Mouse (Mus musculus) c-Kit-positive CD71-positive TER-119-negative erythroid progenitor cells, embryonic 14.5 days (primary cell): Measurements from ENCODE around the gene Serpind1.

Experiments
- DNase-seq: peaks from one replicate; pipeline ENCODE4 v3.0.0-alpha.2; 2013; ENCODE audit warnings: low read depth

Gene Serpind1

GRCm38 (mm10) chr16:17331116-17331515, at the start of gene Serpind1:
Gene Serpind1 (plus strand): TSS chr16:17331371.
- no peak for DNase-seq

GRCm38 (mm10) chr16:17283151-17283550, 48.0 kb upstream of the Serpind1 start:
- no peak for DNase-seq

- DNase-seq: no peak
Observed at GRCm38 (mm10) chr16:17287103-17287502, 44.1 kb upstream of the Serpind1 start.

- no peak for DNase-seq
Observed at GRCm38 (mm10) chr16:17291016-17291415, 40.2 kb upstream of the Serpind1 start.

- DNase-seq: peak; percentile 58
Observed at GRCm38 (mm10) chr16:17292751-17293150, 38.4 kb upstream of the Serpind1 start.

- DNase-seq: no peak
Observed at GRCm38 (mm10) chr16:17300818-17301217, 30.4 kb upstream of the Serpind1 start.

- no peak for DNase-seq
Observed at GRCm38 (mm10) chr16:17303521-17304245, 27.5 kb upstream of the Serpind1 start.

- no peak for DNase-seq
Observed at GRCm38 (mm10) chr16:17307461-17307860, 23.7 kb upstream of the Serpind1 start.

- no peak for DNase-seq
Observed at GRCm38 (mm10) chr16:17309036-17309435, 22.1 kb upstream of the Serpind1 start.

GRCm38 (mm10) chr16:17312531-17312930, 18.6 kb upstream of the Serpind1 start:
- DNase-seq: no peak

- no peak for DNase-seq
Observed at GRCm38 (mm10) chr16:17316554-17316953, 14.6 kb upstream of the Serpind1 start.

GRCm38 (mm10) chr16:17321481-17321880, 9.7 kb upstream of the Serpind1 start:
- no peak for DNase-seq

- DNase-seq: no peak
Observed at GRCm38 (mm10) chr16:17324745-17325144, 6.4 kb upstream of the Serpind1 start.

GRCm38 (mm10) chr16:17326064-17326463, 5.1 kb upstream of the Serpind1 start:
- DNase-seq: no peak

GRCm38 (mm10) chr16:17329848-17330570, 1.2 kb upstream of the Serpind1 start:
- no peak for DNase-seq

GRCm38 (mm10) chr16:17331855-17332254, 684 bp downstream of the Serpind1 start:
- DNase-seq: no peak

- DNase-seq: no peak
Observed at GRCm38 (mm10) chr16:17334574-17334973, 3.4 kb downstream of the Serpind1 start.

- DNase-seq: no peak
Observed at GRCm38 (mm10) chr16:17336089-17336488, 4.9 kb downstream of the Serpind1 start.

GRCm38 (mm10) chr16:17339701-17340100, 8.5 kb downstream of the Serpind1 start:
- no peak for DNase-seq

GRCm38 (mm10) chr16:17340705-17341104, 9.5 kb downstream of the Serpind1 start:
- DNase-seq: no peak

GRCm38 (mm10) chr16:17341847-17342246, 10.7 kb downstream of the Serpind1 start:
- no peak for DNase-seq

GRCm38 (mm10) chr16:17345141-17345812, 14.1 kb downstream of the Serpind1 start:
- no peak for DNase-seq

GRCm38 (mm10) chr16:17345813-17346155, 14.6 kb downstream of the Serpind1 start:
- no peak for DNase-seq
